Mouse (Mus musculus): Measurements from ENCODE around the gene Ak4. TPM values are rescaled to one million over a fixed set of nuclear protein-coding genes. Genes with fewer than 3 reads are reported as not detected.

Gene Ak4
- polyA plus RNA-seq, 1 experiment, result 0.32 TPM

GRCm38 (mm10) chr4:101422996-101423395 is 3.9 kb downstream of the Ak4 start:
- H3K4me1 ChIP-seq (ENCODE audit: control insufficient read depth, insufficient read depth, insufficient read length), result peaks cover 9% of the 10 kb centered on the region
- no peaks in the 10 kb centered on the region for H3K36me3 ChIP-seq (ENCODE audit: control insufficient read depth, insufficient read depth, low read length)
- 90% methylated on average over 10 of the region's 10 CpGs for WGBS
- no peak for DNase-seq (ENCODE audit: low read depth in 1 of 2, low spot score in 2 of 2)
- H3K4me3 ChIP-seq (ENCODE audit: extremely low read depth, insufficient read depth, insufficient read length), result no peak overlapping the region
- TF ChIP-seq CTCF (IDR thresholded peaks at IDR 0.05; ENCODE audit: extremely low read depth, insufficient read depth, insufficient read length, insufficient replicate concordance), result no peak
- TF ChIP-seq POLR2A (IDR thresholded peaks at IDR 0.05; ENCODE audit: low read depth, low read length), result no peak
- peaks cover 13% of the 10 kb centered on the region for H3K27me3 ChIP-seq (ENCODE audit: control insufficient read depth, insufficient read depth, low read length)
- no peak overlapping the region for H3K27ac ChIP-seq (ENCODE audit: insufficient read depth, low read length)

- DNase-seq (ENCODE audit: low read depth in 1 of 2, low spot score in 2 of 2), result no peak
- TF ChIP-seq CTCF (IDR thresholded peaks at IDR 0.05; ENCODE audit: extremely low read depth, insufficient read depth, insufficient read length, insufficient replicate concordance), result no peak
- TF ChIP-seq POLR2A (IDR thresholded peaks at IDR 0.05; ENCODE audit: low read depth, low read length), result no peak
- WGBS, result 86% methylated on average over 5 of the region's 5 CpGs
- Histone ChIP-seq H3K4me3 (ENCODE audit: extremely low read depth, insufficient read depth, insufficient read length) (no peak overlapping the region), H3K36me3 (ENCODE audit: control insufficient read depth, insufficient read depth, low read length) (no peaks in the 10 kb centered on the region), H3K27me3 (ENCODE audit: control insufficient read depth, insufficient read depth, low read length) (peaks cover 13% of the 10 kb centered on the region), H3K4me1 (ENCODE audit: control insufficient read depth, insufficient read depth, insufficient read length) (peaks cover 9% of the 10 kb centered on the region), H3K27ac (ENCODE audit: insufficient read depth, low read length) (no peak overlapping the region)
Measured at GRCm38 (mm10) chr4:101423571-101423970, 4.5 kb downstream of the Ak4 start.

- no peaks in the 10 kb centered on the region for H3K36me3 ChIP-seq (ENCODE audit: control insufficient read depth, insufficient read depth, low read length)
- peaks cover 5% of the 10 kb centered on the region; the same call in 1 of the 2 replicates for H3K4me1 ChIP-seq (ENCODE audit: control insufficient read depth, insufficient read depth, insufficient read length)
- H3K4me3 ChIP-seq (ENCODE audit: extremely low read depth, insufficient read depth, insufficient read length), result no peak overlapping the region
- no peak overlapping the region for H3K27ac ChIP-seq (ENCODE audit: insufficient read depth, low read length)
- H3K27me3 ChIP-seq (ENCODE audit: control insufficient read depth, insufficient read depth, low read length), result peaks cover 7% of the 10 kb centered on the region
- no peak for DNase-seq (ENCODE audit: low read depth in 1 of 2, low spot score in 2 of 2)
- WGBS, result 82% methylated on average over 3 of the region's 3 CpGs
- TF ChIP-seq CTCF (IDR thresholded peaks at IDR 0.05; ENCODE audit: extremely low read depth, insufficient read depth, insufficient read length, insufficient replicate concordance) (no peak), POLR2A (IDR thresholded peaks at IDR 0.05; ENCODE audit: low read depth, low read length) (no peak)
Measured at GRCm38 (mm10) chr4:101424495-101424894, 5.4 kb downstream of the Ak4 start.

GRCm38 (mm10) chr4:101425119-101425518 is 6.0 kb downstream of the Ak4 start:
- Histone ChIP-seq H3K27ac (ENCODE audit: insufficient read depth, low read length) (no peak overlapping the region), H3K36me3 (ENCODE audit: control insufficient read depth, insufficient read depth, low read length) (no peaks in the 10 kb centered on the region), H3K27me3 (ENCODE audit: control insufficient read depth, insufficient read depth, low read length) (peaks cover 3% of the 10 kb centered on the region), H3K4me3 (ENCODE audit: extremely low read depth, insufficient read depth, insufficient read length) (no peak overlapping the region), H3K4me1 (ENCODE audit: control insufficient read depth, insufficient read depth, insufficient read length) (peaks cover 3% of the 10 kb centered on the region; the same call in 1 of the 2 replicates)
- no peak for TF ChIP-seq CTCF (IDR thresholded peaks at IDR 0.05; ENCODE audit: extremely low read depth, insufficient read depth, insufficient read length, insufficient replicate concordance)
- TF ChIP-seq POLR2A (IDR thresholded peaks at IDR 0.05; ENCODE audit: low read depth, low read length), result no peak
- 79% methylated on average over 5 of the region's 5 CpGs for WGBS
- DNase-seq (ENCODE audit: low read depth in 1 of 2, low spot score in 2 of 2), result no peak

GRCm38 (mm10) chr4:101425666-101426065 is 6.6 kb downstream of the Ak4 start:
- 90% methylated on average over 3 of the region's 3 CpGs for WGBS
- Histone ChIP-seq H3K27me3 (ENCODE audit: control insufficient read depth, insufficient read depth, low read length) (no peaks in the 10 kb centered on the region), H3K4me1 (ENCODE audit: control insufficient read depth, insufficient read depth, insufficient read length) (no peaks in the 10 kb centered on the region), H3K27ac (ENCODE audit: insufficient read depth, low read length) (no peak overlapping the region), H3K4me3 (ENCODE audit: extremely low read depth, insufficient read depth, insufficient read length) (no peak overlapping the region), H3K36me3 (ENCODE audit: control insufficient read depth, insufficient read depth, low read length) (no peaks in the 10 kb centered on the region)
- TF ChIP-seq CTCF (IDR thresholded peaks at IDR 0.05; ENCODE audit: extremely low read depth, insufficient read depth, insufficient read length, insufficient replicate concordance) (no peak), POLR2A (IDR thresholded peaks at IDR 0.05; ENCODE audit: low read depth, low read length) (no peak)
- no peak for DNase-seq (ENCODE audit: low read depth in 1 of 2, low spot score in 2 of 2)

- H3K27me3 ChIP-seq (ENCODE audit: control insufficient read depth, insufficient read depth, low read length), result no peaks in the 10 kb centered on the region
- H3K4me1 ChIP-seq (ENCODE audit: control insufficient read depth, insufficient read depth, insufficient read length), result no peaks in the 10 kb centered on the region
- no peak overlapping the region for H3K4me3 ChIP-seq (ENCODE audit: extremely low read depth, insufficient read depth, insufficient read length)
- no peaks in the 10 kb centered on the region for H3K36me3 ChIP-seq (ENCODE audit: control insufficient read depth, insufficient read depth, low read length)
- DNase-seq (ENCODE audit: low read depth in 1 of 2, low spot score in 2 of 2), result no peak
- no peak overlapping the region for H3K27ac ChIP-seq (ENCODE audit: insufficient read depth, low read length)
- 89% methylated on average over 6 of the region's 6 CpGs for WGBS
- TF ChIP-seq POLR2A (IDR thresholded peaks at IDR 0.05; ENCODE audit: low read depth, low read length) (no peak), CTCF (IDR thresholded peaks at IDR 0.05; ENCODE audit: extremely low read depth, insufficient read depth, insufficient read length, insufficient replicate concordance) (no peak)
Measured at GRCm38 (mm10) chr4:101426566-101426965, 7.5 kb downstream of the Ak4 start.

- Histone ChIP-seq H3K27ac (ENCODE audit: insufficient read depth, low read length) (no peak overlapping the region), H3K4me1 (ENCODE audit: control insufficient read depth, insufficient read depth, insufficient read length) (no peaks in the 10 kb centered on the region), H3K27me3 (ENCODE audit: control insufficient read depth, insufficient read depth, low read length) (no peaks in the 10 kb centered on the region), H3K36me3 (ENCODE audit: control insufficient read depth, insufficient read depth, low read length) (no peaks in the 10 kb centered on the region), H3K4me3 (ENCODE audit: extremely low read depth, insufficient read depth, insufficient read length) (no peak overlapping the region)
- no peak for DNase-seq (ENCODE audit: low read depth in 1 of 2, low spot score in 2 of 2)
- WGBS, result 89% methylated on average over 11 of the region's 11 CpGs
- TF ChIP-seq CTCF (IDR thresholded peaks at IDR 0.05; ENCODE audit: extremely low read depth, insufficient read depth, insufficient read length, insufficient replicate concordance), result no peak
- no peak for TF ChIP-seq POLR2A (IDR thresholded peaks at IDR 0.05; ENCODE audit: low read depth, low read length)
Measured at GRCm38 (mm10) chr4:101427886-101428680, 9.0 kb downstream of the Ak4 start.

Measured in spleen, adult 2 months (tissue).